8 mouse cellular contexts compared by ENCODE assay signal in genomic region chr8:108885861-108886260, GRCm38 (mm10).
DNase-seq lines count a peak whose midpoint lies in the region; ATAC-seq lines count a peak whose summit lies in the region.

No protein-coding gene starts in this region.

- no peaks in the 10 kb centered on the region for H3K9me3 ChIP-seq in lung, embryonic 15.5 days
- H3K9me3 ChIP-seq in midbrain, embryonic 12.5 days: no peaks in the 10 kb centered on the region
- H3K9me3 ChIP-seq in stomach, embryonic 15.5 days: no peaks in the 10 kb centered on the region

- no peaks in the 10 kb centered on the region for H3K27me3 ChIP-seq in lung, embryonic 15.5 days
- peaks cover 7% of the 10 kb centered on the region for H3K27me3 ChIP-seq in midbrain, embryonic 12.5 days
- no peaks in the 10 kb centered on the region for H3K27me3 ChIP-seq in stomach, embryonic 15.5 days (replicated peaks)

- DNase-seq in cerebellum, postnatal 10 days: peak; percentile 38 to 47
- no peak for DNase-seq in cerebellum, postnatal 4 days (ENCODE audit: low spot score in 2 of 2)
- no peak for DNase-seq in lung, postnatal 10 days
- no peak for DNase-seq in left cerebral cortex, postnatal 25 days (ENCODE audit: low spot score in 2 of 2)
- DNase-seq in heart, postnatal 4 days: no peak

- 53% methylated on average over 12 of the region's 12 CpGs for WGBS in lung, embryonic 15.5 days
- 48% methylated on average over 12 of the region's 12 CpGs for WGBS in midbrain, embryonic 12.5 days
- 52% methylated on average over 12 of the region's 12 CpGs for WGBS in stomach, embryonic 15.5 days

- intact Hi-C loops in left cerebral cortex, postnatal 25 days (cut with DNase I): loop anchor here (2.0 to 5.0 kb wide), 4 partner anchors 25 to 531 kb away; no protein-coding TSS in a partner anchor

- H3K9ac ChIP-seq in lung, embryonic 15.5 days: no peak overlapping the region
- 0 out of 2 replicates have a peak overlapping the region, but pooled peaks have one; percentile 7 for H3K9ac ChIP-seq in midbrain, embryonic 12.5 days (replicated peaks)
- H3K9ac ChIP-seq in stomach, embryonic 15.5 days: no peak overlapping the region

- H3K27ac ChIP-seq in lung, embryonic 15.5 days: peak overlapping the region; percentile 76
- H3K27ac ChIP-seq in midbrain, embryonic 12.5 days (replicated peaks): peak overlapping the region; percentile 72
- H3K27ac ChIP-seq in stomach, embryonic 15.5 days: peak overlapping the region; percentile 77

- no peak overlapping the region for H3K4me3 ChIP-seq in lung, embryonic 15.5 days
- no peak overlapping the region for H3K4me3 ChIP-seq in midbrain, embryonic 12.5 days
- H3K4me3 ChIP-seq in stomach, embryonic 15.5 days (replicated peaks): no peak overlapping the region

- peaks cover 37% of the 10 kb centered on the region for H3K4me1 ChIP-seq in lung, embryonic 15.5 days
- peaks cover 67% of the 10 kb centered on the region for H3K4me1 ChIP-seq in midbrain, embryonic 12.5 days
- H3K4me1 ChIP-seq in stomach, embryonic 15.5 days: peaks cover 28% of the 10 kb centered on the region

- no peaks in the 10 kb centered on the region for H3K36me3 ChIP-seq in lung, embryonic 15.5 days
- peaks cover 4% of the 10 kb centered on the region; the same call in 1 of the 2 replicates for H3K36me3 ChIP-seq in midbrain, embryonic 12.5 days
- no peaks in the 10 kb centered on the region for H3K36me3 ChIP-seq in stomach, embryonic 15.5 days

- no peak overlapping the region for H3K4me2 ChIP-seq in lung, embryonic 15.5 days
- H3K4me2 ChIP-seq in midbrain, embryonic 12.5 days (replicated peaks): no peak overlapping the region
- no peak overlapping the region for H3K4me2 ChIP-seq in stomach, embryonic 15.5 days

- no peak for ATAC-seq in lung, embryonic 15.5 days (ENCODE audit: borderline replicate concordance, extremely low read depth, low FRiP score, low TSS enrichment)
- ATAC-seq in midbrain, embryonic 12.5 days (ENCODE audit: low FRiP score, low read depth): no peak
- no peak for ATAC-seq in stomach, embryonic 15.5 days (ENCODE audit: insufficient read depth, low FRiP score, low read depth)

Comparison
In these comparisons a context has a peak if more than half of its experiments do, and no peak if none do; other contexts are left out.
1. DNase-seq: peak in cerebellum, postnatal 10 days (2 of 2); none in cerebellum, postnatal 4 days (0 of 2), lung, postnatal 10 days (single experiment), left cerebral cortex, postnatal 25 days (0 of 2) and heart, postnatal 4 days (single experiment).
2. Peak in every context shown above with its lines, with median percentiles within 50 percentile points of each other: H3K27ac ChIP-seq.